Mouse (Mus musculus): ENCODE results near the gene Tomm70a. TPM values are rescaled to one million over a fixed set of nuclear protein-coding genes. Genes with fewer than 3 reads are reported as not detected.

The Tomm70a gene
- polyA plus RNA-seq, 1 experiment from 2014 or later, result 30.7 TPM

- Histone ChIP-seq H3K4me3 (replicated peaks) (no peak overlapping the region), H3K4me1 (replicated peaks) (peaks cover 14% of the 10 kb centered on the region), H3K27me3 (peaks cover 9% of the 10 kb centered on the region; the same call in 1 of the 2 replicates), H3K36me3 (no peaks in the 10 kb centered on the region), H3K27ac (no peak overlapping the region), H3K9me3 (replicated peaks) (no peaks in the 10 kb centered on the region), H3K4me2 (no peak overlapping the region), H3K9ac (no peak overlapping the region)
- 44% methylated on average over 2 of the region's 2 CpGs for WGBS (ENCODE audit: insufficient replicate concordance)
- ATAC-seq (ENCODE audit: low read depth) (no peak), DNase-seq (no peak)
Measured at GRCm38 (mm10) chr16:57117562-57117961, 3.9 kb upstream of the Tomm70a start.

- Histone ChIP-seq H3K27me3 (peaks cover 6% of the 10 kb centered on the region; the same call in 1 of the 2 replicates), H3K9ac (peak overlapping the region; percentile 97), H3K4me1 (replicated peaks) (peaks cover 38% of the 10 kb centered on the region), H3K36me3 (no peaks in the 10 kb centered on the region), H3K27ac (peak overlapping the region; percentile 74), H3K9me3 (replicated peaks) (no peaks in the 10 kb centered on the region), H3K4me3 (replicated peaks) (peak overlapping the region; percentile 96), H3K4me2 (peak overlapping the region; percentile 81)
- ATAC-seq (ENCODE audit: low read depth) (peak; percentile 24; the same call in 1 of the 2 replicates), DNase-seq (peak; percentile 14)
- under 1% methylated on average over 58 of the region's 59 CpGs for WGBS (ENCODE audit: insufficient replicate concordance)
Measured at GRCm38 (mm10) chr16:57121816-57122415, 413 bp downstream of the Tomm70a start.

- peak overlapping the region; percentile 97 for H3K9ac ChIP-seq
- WGBS (ENCODE audit: insufficient replicate concordance), result 14% methylated on average over 6 of the region's 6 CpGs
- H3K36me3 ChIP-seq, result no peaks in the 10 kb centered on the region
- peaks cover 45% of the 10 kb centered on the region for H3K4me1 ChIP-seq (replicated peaks)
- H3K27me3 ChIP-seq, result no peaks in the 10 kb centered on the region; the same call in 1 of the 2 replicates
- H3K4me2 ChIP-seq, result peak overlapping the region; percentile 81
- DNase-seq (no peak), ATAC-seq (ENCODE audit: low read depth) (no peak)
- H3K27ac ChIP-seq, result peak overlapping the region; percentile 74; the same call in 1 of the 2 replicates
- no peaks in the 10 kb centered on the region for H3K9me3 ChIP-seq (replicated peaks)
- peak overlapping the region; percentile 96 for H3K4me3 ChIP-seq (replicated peaks)
Measured at GRCm38 (mm10) chr16:57122682-57123445, 1.4 kb downstream of the Tomm70a start.

DNA sequence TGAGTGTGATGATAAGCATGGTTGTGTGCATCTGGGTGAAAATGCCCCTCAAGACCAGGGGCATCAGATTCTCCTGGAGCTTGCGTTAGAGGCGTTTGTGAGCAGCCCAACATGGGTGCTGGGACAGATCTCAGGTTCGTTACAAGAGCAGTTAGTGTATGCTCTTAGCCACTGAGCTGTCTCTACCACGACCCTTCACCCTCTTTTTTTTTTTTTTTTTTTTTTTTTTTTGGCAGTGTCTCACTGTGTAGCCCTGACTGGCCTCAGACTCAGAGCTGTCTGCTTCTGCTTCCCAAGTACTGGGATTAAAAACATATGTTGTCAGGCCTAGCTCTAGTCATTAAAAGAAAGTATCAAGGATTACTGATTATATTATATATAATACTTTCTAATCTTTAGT, 4.8 kb downstream of the Tomm70a start:
- no peak overlapping the region for H3K4me3 ChIP-seq (replicated peaks)
- no peak overlapping the region for H3K27ac ChIP-seq
- no peaks in the 10 kb centered on the region for H3K9me3 ChIP-seq (replicated peaks)

DNA sequence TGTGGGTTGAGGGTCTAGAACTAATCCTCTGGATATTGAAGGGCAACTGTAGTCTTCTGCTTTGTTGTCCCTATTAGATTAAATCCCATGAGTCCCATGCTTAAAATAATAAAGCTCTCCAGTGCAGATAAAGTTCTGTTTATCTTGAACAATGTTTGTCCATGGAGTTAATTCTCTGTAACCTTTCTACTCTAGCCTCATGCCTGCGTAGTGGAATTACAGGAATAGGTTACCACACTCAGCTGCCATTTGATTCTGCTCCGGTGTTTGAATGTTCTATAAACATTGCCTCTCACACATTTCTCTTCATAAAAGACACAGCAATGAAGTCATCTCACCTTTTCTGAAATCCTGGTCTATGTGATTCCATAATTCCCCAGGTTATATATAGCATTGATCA, 6.3 kb downstream of the Tomm70a start:
- DNase-seq (no peak), ATAC-seq (ENCODE audit: low read depth) (no peak)
- Histone ChIP-seq H3K27ac (peak overlapping the region; percentile 37; the same call in 1 of the 2 replicates), H3K4me1 (replicated peaks) (peaks cover 44% of the 10 kb centered on the region), H3K27me3 (no peaks in the 10 kb centered on the region), H3K9ac (no peak overlapping the region), H3K9me3 (replicated peaks) (no peaks in the 10 kb centered on the region), H3K4me3 (replicated peaks) (no peak overlapping the region), H3K4me2 (peak overlapping the region; percentile 4; the same call in 1 of the 2 replicates), H3K36me3 (no peaks in the 10 kb centered on the region; the same call in 1 of the 2 replicates)
- 78% methylated on average over 2 of the region's 2 CpGs for WGBS (ENCODE audit: insufficient replicate concordance)

More for the DNA sequence above, 4.8 kb downstream of the Tomm70a start:
- Histone ChIP-seq H3K4me1 (replicated peaks) (peaks cover 49% of the 10 kb centered on the region), H3K27me3 (no peaks in the 10 kb centered on the region), H3K4me2 (no peak overlapping the region), H3K36me3 (no peaks in the 10 kb centered on the region), H3K9ac (no peak overlapping the region)
- WGBS (ENCODE audit: insufficient replicate concordance), result 55% methylated on average over 4 of the region's 4 CpGs
- ATAC-seq (ENCODE audit: low read depth) (no peak), DNase-seq (no peak)

- no peak for ATAC-seq (ENCODE audit: low read depth)
- WGBS (ENCODE audit: insufficient replicate concordance), result 75% methylated on average over 3 of the region's 3 CpGs
Measured at GRCm38 (mm10) chr16:57130752-57131400, 9.4 kb downstream of the Tomm70a start.

DNA sequence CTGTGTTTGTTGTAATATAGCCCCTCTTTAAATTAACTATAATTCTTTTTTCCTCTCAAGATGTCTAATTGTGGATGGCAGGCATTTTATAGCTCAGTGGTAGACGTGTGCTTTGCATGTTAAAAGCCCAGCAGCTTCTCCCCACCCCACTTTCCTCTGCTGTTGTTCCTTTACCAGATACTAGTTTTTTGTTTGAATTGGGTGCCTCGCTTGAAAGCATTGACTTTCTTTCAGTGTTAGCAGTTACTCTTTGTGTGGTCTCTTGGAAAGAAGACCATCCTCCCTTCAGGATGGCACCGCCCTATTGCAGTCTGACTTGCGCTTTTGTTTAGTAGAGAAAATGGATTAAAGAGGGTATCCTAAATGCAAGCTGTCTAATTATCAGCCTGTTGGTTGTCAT, 10.0 kb downstream of the Tomm70a start:
- Histone ChIP-seq H3K9ac (no peak overlapping the region), H3K4me3 (replicated peaks) (no peak overlapping the region), H3K4me2 (no peak overlapping the region), H3K4me1 (replicated peaks) (peaks cover 22% of the 10 kb centered on the region), H3K27ac (no peak overlapping the region), H3K9me3 (replicated peaks) (no peaks in the 10 kb centered on the region), H3K36me3 (peaks cover 28% of the 10 kb centered on the region), H3K27me3 (no peaks in the 10 kb centered on the region)
- no peak for ATAC-seq (ENCODE audit: low read depth)
- DNase-seq, result no peak
- WGBS (ENCODE audit: insufficient replicate concordance), result 79% methylated on average over 4 of the region's 4 CpGs

More at GRCm38 (mm10) chr16:57130752-57131400, 9.4 kb downstream of the Tomm70a start:
- no peak overlapping the region for H3K9ac ChIP-seq
- no peak overlapping the region for H3K4me2 ChIP-seq
- no peaks in the 10 kb centered on the region for H3K27me3 ChIP-seq
- no peaks in the 10 kb centered on the region for H3K9me3 ChIP-seq (replicated peaks)
- H3K4me1 ChIP-seq (replicated peaks), result peaks cover 26% of the 10 kb centered on the region
- peaks cover 21% of the 10 kb centered on the region for H3K36me3 ChIP-seq
- no peak overlapping the region for H3K27ac ChIP-seq
- DNase-seq, result no peak
- no peak overlapping the region for H3K4me3 ChIP-seq (replicated peaks)

DNA sequence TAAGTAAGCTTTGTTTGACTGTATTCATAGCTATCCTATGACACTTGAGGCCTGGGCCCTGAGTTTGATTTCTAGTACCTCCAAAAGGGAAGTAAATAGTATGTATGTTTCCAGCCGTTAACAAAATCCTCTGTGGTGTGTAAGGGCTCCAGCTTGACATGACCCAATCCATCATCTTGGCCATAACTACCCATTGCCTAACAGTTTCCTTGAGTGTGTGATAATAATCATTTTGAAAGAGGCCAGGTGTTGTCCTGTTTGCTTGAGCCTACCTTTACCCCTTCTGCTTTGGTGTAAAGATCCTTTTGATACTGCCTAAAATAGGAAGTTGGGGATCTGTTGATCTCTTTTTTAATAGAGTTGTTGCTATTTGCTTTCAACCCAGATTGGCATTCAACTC, 10.8 kb downstream of the Tomm70a start:
- WGBS (ENCODE audit: insufficient replicate concordance), result 33% methylated on average over 1 of the region's 1 CpGs
- Histone ChIP-seq H3K4me1 (replicated peaks) (peaks cover 20% of the 10 kb centered on the region), H3K4me3 (replicated peaks) (no peak overlapping the region), H3K36me3 (peaks cover 35% of the 10 kb centered on the region), H3K27me3 (no peaks in the 10 kb centered on the region), H3K9ac (no peak overlapping the region), H3K27ac (no peak overlapping the region), H3K9me3 (replicated peaks) (no peaks in the 10 kb centered on the region), H3K4me2 (no peak overlapping the region)
- no peak for DNase-seq
- no peak for ATAC-seq (ENCODE audit: low read depth)

- ATAC-seq (ENCODE audit: low read depth), result no peak
Measured at GRCm38 (mm10) chr16:57133611-57134010, 12.1 kb downstream of the Tomm70a start.

DNA sequence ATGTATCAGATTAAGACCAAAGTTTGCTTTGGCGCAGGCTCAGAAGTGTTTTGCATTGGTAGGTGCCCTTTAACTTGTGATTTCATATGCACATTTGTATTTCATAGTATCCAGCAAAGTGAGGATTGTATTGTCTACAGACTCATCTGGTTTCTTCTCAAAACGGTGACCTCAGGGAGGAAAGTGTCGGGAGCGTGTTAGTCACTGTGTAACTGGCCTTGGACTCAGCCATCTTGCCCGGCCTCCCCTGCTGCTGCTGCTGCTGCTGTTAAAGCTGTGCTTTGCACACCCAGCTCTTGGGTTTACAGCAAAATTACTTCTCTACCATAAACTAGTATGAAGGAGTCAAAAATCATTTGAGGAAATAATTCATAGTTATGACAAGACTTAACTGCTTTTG, 23.2 kb downstream of the Tomm70a start:
- DNase-seq (no peak), ATAC-seq (ENCODE audit: low read depth) (no peak)
- no peaks in the 10 kb centered on the region for H3K27me3 ChIP-seq
- no peaks in the 10 kb centered on the region for H3K4me1 ChIP-seq (replicated peaks)
- 84% methylated on average over 5 of the region's 5 CpGs for WGBS (ENCODE audit: insufficient replicate concordance)
- no peak overlapping the region for H3K4me3 ChIP-seq (replicated peaks)
- H3K4me2 ChIP-seq, result no peak overlapping the region
- H3K9ac ChIP-seq, result no peak overlapping the region
- no peaks in the 10 kb centered on the region for H3K9me3 ChIP-seq (replicated peaks)
- H3K36me3 ChIP-seq, result peaks cover 55% of the 10 kb centered on the region
- H3K27ac ChIP-seq, result no peak overlapping the region

More at GRCm38 (mm10) chr16:57133611-57134010, 12.1 kb downstream of the Tomm70a start:
- Histone ChIP-seq H3K4me1 (replicated peaks) (peaks cover 14% of the 10 kb centered on the region), H3K27me3 (no peaks in the 10 kb centered on the region), H3K4me2 (no peak overlapping the region), H3K9me3 (replicated peaks) (no peaks in the 10 kb centered on the region), H3K4me3 (replicated peaks) (no peak overlapping the region), H3K9ac (no peak overlapping the region), H3K27ac (no peak overlapping the region), H3K36me3 (peaks cover 41% of the 10 kb centered on the region)
- DNase-seq, result no peak
- 86% methylated on average over 6 of the region's 6 CpGs for WGBS (ENCODE audit: insufficient replicate concordance)

DNA sequence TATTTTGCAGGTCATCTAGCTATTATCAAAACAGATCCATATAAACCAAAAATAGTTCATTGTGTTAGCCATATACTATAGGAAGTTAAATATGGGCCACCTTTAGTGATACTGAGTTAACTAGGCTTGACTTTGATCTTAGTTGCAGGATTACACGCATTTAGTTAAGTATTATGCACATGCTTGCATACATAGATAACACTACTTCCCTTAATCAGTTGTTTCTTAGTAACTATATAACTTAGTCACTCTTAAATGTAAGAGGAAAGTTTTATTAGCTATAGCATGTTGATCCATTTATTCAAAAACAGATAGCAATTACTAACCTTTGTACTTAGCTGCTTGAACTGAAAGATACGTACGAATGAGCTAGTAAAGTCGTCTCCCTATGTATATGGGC, 29.9 kb downstream of the Tomm70a start:
- Histone ChIP-seq H3K4me1 (replicated peaks) (peaks cover 10% of the 10 kb centered on the region), H3K9ac (no peak overlapping the region), H3K4me2 (no peak overlapping the region), H3K27ac (no peak overlapping the region), H3K4me3 (replicated peaks) (no peak overlapping the region), H3K9me3 (replicated peaks) (no peaks in the 10 kb centered on the region), H3K27me3 (no peaks in the 10 kb centered on the region), H3K36me3 (peaks cover 60% of the 10 kb centered on the region)
- ATAC-seq (ENCODE audit: low read depth) (no peak), DNase-seq (no peak)
- 86% methylated on average over 4 of the region's 4 CpGs for WGBS (ENCODE audit: insufficient replicate concordance)

Measured in liver, embryonic 13.5 days (tissue).